Mouse (Mus musculus): ENCODE measurements at regions not wholly inside any gene's neighbourhood (a gene's known extent, or its start where the extent isn't known, plus 50 kb on each side); places are given as distances from the start of the nearest gene placed in this dataset.

GRCm38 (mm10) chr4:152865894-152866293 is 388.2 kb upstream of the Kcnab2 start:
- TF ChIP-seq POLR2A (IDR thresholded peaks at IDR 0.05; ENCODE audit: borderline replicate concordance, control insufficient read depth, low read depth, low read length) (no peak), CTCF (IDR thresholded peaks at IDR 0.05; ENCODE audit: control insufficient read depth, insufficient read depth, low read length) (no peak)
